Mouse (Mus musculus) gastrocnemius, adult 8-10 months (tissue): Measurements from ENCODE around the gene Zmynd10. TPM values are rescaled to one million over a fixed set of nuclear protein-coding genes. Genes with fewer than 3 reads are reported as not detected.
A peak's percentile ranks its signal among the peaks of the same experiment; 100 is the strongest.

ENCODE experiments used
- DNase-seq, 2 experiments: peaks; one replicate each; pipeline ENCODE4 v3.0.0; 2022; ENCODE audit warnings: low spot score in 2 of 2
- total RNA-seq, 4 experiments: library from RNA; stranded (reverse); gene quantifications; 2 replicates each; pipeline ENCODE4 v1.2.4; 2022

Zmynd10 gene
- total RNA-seq, 4 experiments from 2014 or later, result 0.22 TPM; not detected in 3

GRCm38 (mm10) chr9:107539940-107540339 lies 7.2 kb upstream of the Zmynd10 start:
- no peak for DNase-seq

- DNase-seq, result no peak
These were observed 6.7 kb upstream of the Zmynd10 start for GRCm38 (mm10) chr9:107540420-107540819.

- no peak for DNase-seq
These were observed 6.1 kb upstream of the Zmynd10 start for GRCm38 (mm10) chr9:107541005-107541404.

- peak; percentile 88 to 89 for DNase-seq
These were observed 5.4 kb upstream of the Zmynd10 start, which contains the start of the genes Cyb561d2 and Nprl2 for GRCm38 (mm10) chr9:107541474-107542351. Gene Cyb561d2, minus strand, starts transcription at chr9:107542193. Gene Nprl2, plus strand, starts transcription at chr9:107542226.

GRCm38 (mm10) chr9:107542352-107542686 lies 4.8 kb upstream of the Zmynd10 start:
- DNase-seq, result no peak

- no peak for DNase-seq
These were observed 4.4 kb upstream of the Zmynd10 start for GRCm38 (mm10) chr9:107542721-107543120.

- no peak for DNase-seq
These were observed 3.8 kb upstream of the Zmynd10 start for GRCm38 (mm10) chr9:107543299-107543698.

GRCm38 (mm10) chr9:107544196-107544700 lies 2.9 kb upstream of the Zmynd10 start:
- no peak for DNase-seq

- no peak for DNase-seq
These were observed 2.4 kb upstream of the Zmynd10 start for GRCm38 (mm10) chr9:107544729-107545128.

GRCm38 (mm10) chr9:107545199-107545598 lies 1.9 kb upstream of the Zmynd10 start:
- no peak for DNase-seq

GRCm38 (mm10) chr9:107545602-107546001 lies 1.5 kb upstream of the Zmynd10 start:
- peak in 1 of 2 experiments; percentile 60 for DNase-seq

- no peak for DNase-seq
These were observed 859 bp downstream of the Zmynd10 start for GRCm38 (mm10) chr9:107547957-107548356.

GRCm38 (mm10) chr9:107548820-107549219 lies 1.7 kb downstream of the Zmynd10 start:
- no peak for DNase-seq

- DNase-seq, result no peak
These were observed 2.4 kb downstream of the Zmynd10 start for GRCm38 (mm10) chr9:107549297-107550074.

GRCm38 (mm10) chr9:107550491-107551116 lies 3.5 kb downstream of the Zmynd10 start:
- DNase-seq, result no peak

- peak in 1 of 2 experiments; percentile 58 for DNase-seq
These were observed 4.2 kb downstream of the Zmynd10 start, which contains the start of gene Rassf1 for GRCm38 (mm10) chr9:107551117-107551889. Gene Rassf1, plus strand, starts transcription at chr9:107551555.

- DNase-seq, result no peak
These were observed 4.8 kb downstream of the Zmynd10 start for GRCm38 (mm10) chr9:107551890-107552355.

GRCm38 (mm10) chr9:107552690-107553393 lies 5.7 kb downstream of the Zmynd10 start:
- no peak for DNase-seq

GRCm38 (mm10) chr9:107553541-107554318 lies 6.6 kb downstream of the Zmynd10 start:
- DNase-seq, result no peak
